Mouse (Mus musculus): ENCODE data around the gene Cit.

DNA sequence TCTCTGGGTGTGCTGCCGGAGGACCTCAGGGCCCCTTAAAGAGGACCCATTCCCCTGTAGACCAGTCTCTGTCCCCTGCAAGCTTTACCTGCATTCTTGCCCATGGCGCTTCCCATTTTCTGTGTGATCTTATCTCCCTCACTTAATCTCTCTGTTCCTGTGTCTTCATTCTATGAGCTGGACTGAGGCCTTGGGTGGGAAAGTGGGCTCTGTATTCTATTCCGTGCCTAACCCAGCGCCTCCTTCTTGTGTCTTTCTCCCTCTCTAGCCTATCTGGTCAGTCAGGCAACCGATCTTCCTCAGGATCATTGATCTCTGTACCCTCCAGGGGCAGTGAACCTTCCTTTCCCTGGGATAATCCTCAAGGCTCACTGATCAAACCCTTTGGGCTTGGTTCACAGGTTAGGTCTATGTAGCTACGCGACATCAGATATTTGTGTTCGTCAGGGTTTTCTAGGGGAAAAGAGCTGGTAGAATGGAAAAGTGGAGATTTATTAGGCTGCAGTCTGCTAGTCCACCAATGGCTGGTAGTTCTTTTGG lies 627 bp downstream of the Cit start:
- TF ChIP-seq POLR2A (IDR thresholded peaks at IDR 0.05; ENCODE audit: borderline replicate concordance, insufficient read depth, low read length) (no peak), CTCF (IDR thresholded peaks at IDR 0.05; ENCODE audit: borderline replicate concordance, insufficient read depth, low read depth, low read length) (no peak)
